Mouse (Mus musculus) limb, embryonic 11.5 days (tissue): ENCODE measurements around the gene Pfn4. TPM values are rescaled to one million over a fixed set of nuclear protein-coding genes. Genes with fewer than 3 reads are reported as not detected.
"Not testable (repeated sequence)": the region's sequence is repeated elsewhere in the genome, so short reads cannot be mapped to it uniquely, and the experiment has no call there.

Source experiments
- ATAC-seq: fragments of 200-750 bp; cut with Nextera tagmentation; 2 replicates; pipeline ENCODE4 v1.8.0; 2017; ENCODE audit warnings: low read depth; ENCODE audit not compliant: insufficient number of reproducible peaks, low FRiP score, low TSS enrichment
- DNase-seq: peaks from one replicate; pipeline ENCODE4 v3.0.0-alpha.2; 2015; ENCODE audit warnings: low spot score
- H3K27ac ChIP-seq: fragments of 300-500 bp; sonication (generic); replicated peaks from 2 replicates; pipeline ENCODE4 v1.5.1; 2014; ENCODE audit warnings: low read depth, mild to moderate bottlenecking, low read length
- H3K27me3 ChIP-seq: fragments of 300-500 bp; sonication (generic); 2 replicates; pipeline ENCODE4 v1.6.1; 2014; ENCODE audit warnings: mild to moderate bottlenecking, low read length, mixed read lengths; ENCODE audit not compliant: control insufficient read depth, insufficient read depth
- H3K36me3 ChIP-seq: fragments of 300-500 bp; sonication (generic); 2 replicates; pipeline ENCODE4 v1.6.1; 2014; ENCODE audit warnings: mild to moderate bottlenecking, low read length, moderate library complexity, mixed read lengths; ENCODE audit not compliant: control insufficient read depth, insufficient read depth
- H3K4me1 ChIP-seq: fragments of 300-500 bp; sonication (generic); 2 replicates; pipeline ENCODE4 v1.6.1; 2014; ENCODE audit warnings: low read length, mixed read lengths; ENCODE audit not compliant: control insufficient read depth, insufficient read depth
- H3K4me2 ChIP-seq: fragments of 300-500 bp; sonication (generic); 2 replicates; pipeline ENCODE4 v1.6.1; 2014; ENCODE audit warnings: low read depth, mild to moderate bottlenecking, moderate library complexity; ENCODE audit not compliant: severe bottlenecking
- H3K4me3 ChIP-seq: fragments of 300-500 bp; sonication (generic); 2 replicates; pipeline ENCODE4 v1.5.1; 2014; ENCODE audit warnings: low read depth, low read length
- H3K9ac ChIP-seq: fragments of 300-500 bp; sonication (generic); 2 replicates; pipeline ENCODE4 v1.6.1; 2014; ENCODE audit warnings: mild to moderate bottlenecking, low read length
- H3K9me3 ChIP-seq: fragments of 300-500 bp; sonication (generic); 2 replicates; pipeline ENCODE4 v1.6.1; 2016; ENCODE audit warnings: low read length; ENCODE audit not compliant: control insufficient read depth
- whole genome bisulfite sequencing: fragments of 180-500 bp; shearing (Covaris S2); extraction: QIAGEN DNeasy Blood & Tissue Kit; methylation state at CpG from one replicate; pipeline ENCODE4 v1.1.7; 2014; 5-methylcytosine and 5-hydroxymethylcytosine counted together
- polyA plus RNA-seq: library from polyadenylated mRNA; unstranded; fragments of >200 nt; fragmentation: Nextera tagmentation; extraction: Ambion mirVana; gene quantifications from 2 replicates; pipeline ENCODE4 v1.2.1, GENCODE M21; 2014

Pfn4 gene
- polyA plus RNA-seq, 1 experiment from 2014 or later, result 2.4 TPM

GRCm38 (mm10) chr12:4780245-4780644, 11.4 kb downstream of the Pfn4 start:
- ATAC-seq (no peak), DNase-seq (no peak)
- Histone ChIP-seq H3K27me3 (no peaks in the 10 kb centered on the region), H3K9ac (no peak overlapping the region), H3K9me3 (no peaks in the 10 kb centered on the region), H3K4me1 (no peaks in the 10 kb centered on the region), H3K4me2 (no peak overlapping the region), H3K36me3 (no peaks in the 10 kb centered on the region), H3K27ac (no peak overlapping the region), H3K4me3 (no peak overlapping the region)
- 67% methylated on average over 2 of the region's 2 CpGs for WGBS

GRCm38 (mm10) chr12:4781270-4781669, 12.4 kb downstream of the Pfn4 start:
- WGBS, result 86% methylated on average over 1 of the region's 1 CpGs
- ATAC-seq (no peak), DNase-seq (no peak)
- Histone ChIP-seq H3K4me3 (no peak overlapping the region), H3K27me3 (no peaks in the 10 kb centered on the region), H3K27ac (no peak overlapping the region), H3K4me1 (no peaks in the 10 kb centered on the region), H3K36me3 (no peaks in the 10 kb centered on the region), H3K9ac (no peak overlapping the region), H3K4me2 (no peak overlapping the region), H3K9me3 (no peaks in the 10 kb centered on the region)

- not testable (repeated sequence) for H3K9ac ChIP-seq, DNase-seq, H3K4me3 ChIP-seq, H3K27me3 ChIP-seq, H3K4me1 ChIP-seq, H3K27ac ChIP-seq, H3K4me2 ChIP-seq, ATAC-seq, H3K36me3 ChIP-seq, H3K9me3 ChIP-seq
- 88% methylated on average over 9 of the region's 9 CpGs for WGBS
These were observed 13.0 kb downstream of the Pfn4 start for GRCm38 (mm10) chr12:4781725-4782404.

DNA sequence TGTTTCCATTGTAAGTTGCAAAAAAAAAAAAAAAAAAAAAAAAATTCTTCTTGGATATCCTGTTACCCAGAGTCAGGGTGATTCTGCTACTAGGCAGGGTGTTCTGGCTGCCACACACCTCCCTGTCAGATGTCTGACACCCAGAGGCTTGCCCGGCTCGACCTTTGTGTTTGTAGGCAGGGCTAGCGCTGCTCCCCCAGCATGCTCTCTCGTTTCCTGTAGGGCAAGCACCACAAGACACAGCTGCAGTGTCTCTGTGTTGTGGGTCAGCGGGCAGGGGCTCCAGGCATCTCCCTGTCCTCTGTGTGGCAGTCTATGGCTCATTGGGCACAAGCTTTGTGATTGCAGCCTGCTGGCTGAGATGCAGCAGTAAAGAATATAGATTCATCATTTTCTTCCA, 14.8 kb downstream of the Pfn4 start:
- no peaks in the 10 kb centered on the region for H3K9me3 ChIP-seq
- DNase-seq (no peak), ATAC-seq (no peak)
- no peaks in the 10 kb centered on the region for H3K4me1 ChIP-seq
- H3K9ac ChIP-seq, result no peak overlapping the region
- no peak overlapping the region for H3K4me3 ChIP-seq
- no peaks in the 10 kb centered on the region for H3K36me3 ChIP-seq
- no peak overlapping the region for H3K4me2 ChIP-seq
- no peaks in the 10 kb centered on the region for H3K27me3 ChIP-seq
- WGBS, result 57% methylated on average over 5 of the region's 5 CpGs
- H3K27ac ChIP-seq, result no peak overlapping the region

GRCm38 (mm10) chr12:4784466-4784865, 15.6 kb downstream of the Pfn4 start:
- no peaks in the 10 kb centered on the region for H3K9me3 ChIP-seq
- no peaks in the 10 kb centered on the region for H3K36me3 ChIP-seq
- no peak overlapping the region for H3K4me3 ChIP-seq
- no peak overlapping the region for H3K9ac ChIP-seq
- ATAC-seq (no peak), DNase-seq (no peak)
- H3K4me2 ChIP-seq, result no peak overlapping the region
- 84% methylated on average over 2 of the region's 2 CpGs for WGBS
- no peaks in the 10 kb centered on the region for H3K4me1 ChIP-seq
- no peaks in the 10 kb centered on the region for H3K27me3 ChIP-seq
- no peak overlapping the region for H3K27ac ChIP-seq

DNA sequence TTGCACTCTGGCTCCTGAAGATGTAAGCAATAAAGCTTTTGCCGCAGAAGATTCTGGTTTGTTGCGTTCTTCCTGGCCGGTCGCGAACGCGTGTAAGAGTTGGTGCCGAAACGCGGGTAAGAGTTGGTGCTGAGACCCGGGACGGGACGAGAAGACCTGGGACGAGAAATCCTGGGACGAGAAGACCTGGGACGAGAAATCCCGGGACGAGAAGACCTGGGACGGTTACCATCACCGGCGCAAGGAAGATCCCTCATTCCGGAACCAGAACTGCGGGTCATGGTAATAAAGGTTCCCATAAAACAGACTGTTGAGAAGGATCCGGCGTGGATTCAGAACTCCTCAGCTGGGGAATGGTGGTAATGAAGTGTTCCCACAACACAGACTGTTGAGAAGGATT, 19.3 kb downstream of the Pfn4 start:
- H3K9me3 ChIP-seq, ATAC-seq, H3K27ac ChIP-seq, H3K36me3 ChIP-seq, H3K27me3 ChIP-seq, H3K4me2 ChIP-seq, H3K9ac ChIP-seq, H3K4me1 ChIP-seq, DNase-seq, H3K4me3 ChIP-seq: not testable (repeated sequence)
- 94% methylated on average over 25 of the region's 25 CpGs for WGBS

DNA sequence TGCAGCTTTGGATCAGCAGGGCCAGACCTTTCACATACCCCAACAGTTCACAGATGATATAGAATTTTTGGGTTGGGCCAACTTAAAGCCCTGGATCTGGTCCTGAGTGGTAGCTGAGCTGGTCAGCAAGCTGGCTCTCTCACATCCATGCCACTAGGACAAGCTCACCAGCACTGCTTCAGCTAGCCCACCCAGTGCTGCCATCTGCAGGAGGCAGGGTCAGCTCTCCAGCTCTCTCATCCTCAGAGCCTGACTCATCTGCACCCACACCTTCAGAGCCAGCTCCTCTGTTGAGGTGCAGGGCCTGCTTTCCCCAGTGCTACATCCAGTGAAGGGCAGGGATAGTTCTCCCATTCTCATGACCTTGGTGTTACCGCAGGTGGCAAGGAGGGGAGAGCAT, 24.9 kb downstream of the Pfn4 start:
- no peaks in the 10 kb centered on the region for H3K4me1 ChIP-seq
- no peak overlapping the region for H3K9ac ChIP-seq
- no peak overlapping the region for H3K4me3 ChIP-seq
- no peak for ATAC-seq
- no peak overlapping the region for H3K4me2 ChIP-seq
- H3K9me3 ChIP-seq, result no peaks in the 10 kb centered on the region
- no peak overlapping the region for H3K27ac ChIP-seq
- DNase-seq, result peak; percentile 30
- no peaks in the 10 kb centered on the region for H3K27me3 ChIP-seq
- WGBS, result 71% methylated on average over 1 of the region's 1 CpGs
- H3K36me3 ChIP-seq, result no peaks in the 10 kb centered on the region

DNA sequence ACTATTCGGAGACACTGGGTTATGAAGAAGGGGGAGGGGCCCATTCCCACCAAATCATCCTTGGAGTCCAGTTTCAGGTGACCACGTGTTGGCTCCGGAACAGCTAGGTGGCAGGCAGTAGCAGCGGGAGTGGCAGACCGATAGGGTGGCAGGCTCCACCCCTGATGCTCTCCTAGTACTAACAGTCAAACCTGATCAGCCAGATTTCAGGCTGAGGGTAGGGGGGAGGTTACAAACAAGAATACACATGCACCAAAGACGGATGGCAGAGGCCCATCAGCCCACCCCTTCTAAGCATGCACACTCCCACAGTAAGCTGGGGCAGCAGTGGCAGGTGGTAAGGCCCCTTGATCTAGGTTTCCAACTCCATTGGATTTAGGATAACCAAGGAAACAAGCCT, 28.6 kb downstream of the Pfn4 start:
- not testable (repeated sequence) for H3K9me3 ChIP-seq, DNase-seq, H3K27me3 ChIP-seq, ATAC-seq, H3K9ac ChIP-seq, H3K4me3 ChIP-seq, H3K4me1 ChIP-seq, H3K36me3 ChIP-seq, H3K4me2 ChIP-seq, H3K27ac ChIP-seq
- WGBS, result 65% methylated on average over 6 of the region's 6 CpGs

DNA sequence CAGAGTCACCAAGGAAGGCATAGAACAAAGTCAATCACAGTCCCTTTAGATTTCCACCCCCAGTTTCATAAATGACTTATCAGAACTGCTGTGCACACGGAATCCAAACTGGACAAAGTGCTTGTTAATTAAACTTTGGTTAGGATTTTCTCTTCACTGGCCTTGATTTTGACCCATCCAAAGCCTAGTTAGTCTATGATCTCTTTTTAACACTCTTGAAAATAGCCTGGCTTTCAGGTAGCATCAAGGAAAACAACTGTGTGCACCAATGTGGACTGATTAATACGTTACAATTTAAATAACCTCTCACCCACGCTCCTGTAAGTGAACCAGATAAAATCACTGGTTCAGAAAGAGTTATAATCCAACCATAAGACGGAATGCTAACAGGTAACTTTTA, 42.2 kb downstream of the Pfn4 start:
- Histone ChIP-seq H3K4me2 (no peak overlapping the region), H3K9me3 (no peaks in the 10 kb centered on the region), H3K27ac (no peak overlapping the region), H3K4me3 (no peak overlapping the region), H3K27me3 (no peaks in the 10 kb centered on the region), H3K4me1 (no peaks in the 10 kb centered on the region), H3K9ac (no peak overlapping the region), H3K36me3 (no peaks in the 10 kb centered on the region)
- 80% methylated on average over 4 of the region's 4 CpGs for WGBS
- ATAC-seq, result no peak
- no peak for DNase-seq
